ENCODE assay signal across 9 mouse cellular contexts in genomic region chr7:49119794-49120487, GRCm38 (mm10).
DNase-seq lines count a peak whose midpoint lies in the region; ATAC-seq and TF ChIP-seq lines count a peak whose summit lies in the region.
"Had no signal": no experiment of that assay in that cellular context is flagged by ENCODE, and none has a peak within 500 bp of the region (broad histone marks: within the 10 kb centered on the region; RNA-seq: fewer than 3 reads in every experiment).

No protein-coding gene starts in this region.

- H3K36me3 ChIP-seq in heart, embryonic 13.5 days = no peaks in the 10 kb centered on the region
- no peaks in the 10 kb centered on the region for H3K36me3 ChIP-seq in forebrain, embryonic 12.5 days (replicated peaks)
- no peaks in the 10 kb centered on the region for H3K36me3 ChIP-seq in liver, postnatal 0 days (replicated peaks; ENCODE audit: insufficient read depth, low read length)
- H3K36me3 ChIP-seq: liver, embryonic 15.5 days had no signal

- intact Hi-C loops in heart, postnatal 14 days (cut with DNase I) = loop anchor here (1.0 to 10.0 kb wide), 3 partner anchors 191 to 305 kb away; no protein-coding TSS in a partner anchor

- no peak for TF ChIP-seq EP300 in liver, postnatal 0 days (IDR thresholded peaks at IDR 0.05; ENCODE audit: low read depth)

- H3K27me3 ChIP-seq in heart, embryonic 13.5 days (replicated peaks) = peaks cover 24% of the 10 kb centered on the region
- peaks cover 70% of the 10 kb centered on the region for H3K27me3 ChIP-seq in forebrain, embryonic 12.5 days
- H3K27me3 ChIP-seq in liver, postnatal 0 days (ENCODE audit: insufficient read depth, low read length) = peaks cover 17% of the 10 kb centered on the region

- no peak for TF ChIP-seq CTCF in liver, postnatal 0 days (IDR thresholded peaks at IDR 0.05; ENCODE audit: low read depth)

- 37% methylated on average over 20 of the region's 20 CpGs for WGBS in heart, embryonic 13.5 days
- WGBS in forebrain, embryonic 12.5 days = 21% methylated on average over 20 of the region's 20 CpGs
- WGBS in liver, postnatal 0 days (ENCODE audit: insufficient replicate concordance) = 41% methylated on average over 20 of the region's 20 CpGs

- ATAC-seq in heart, embryonic 13.5 days (ENCODE audit: extremely low read depth, insufficient number of reproducible peaks, low FRiP score, low TSS enrichment) = no peak
- peak; percentile 68 for ATAC-seq in forebrain, embryonic 12.5 days (ENCODE audit: low FRiP score)
- ATAC-seq in liver, postnatal 0 days = no peak

- H3K4me3 ChIP-seq in heart, embryonic 13.5 days = peak overlapping the region; percentile 38
- H3K4me3 ChIP-seq in forebrain, embryonic 12.5 days (replicated peaks) = peak overlapping the region; percentile 29
- H3K4me3 ChIP-seq in liver, postnatal 0 days (ENCODE audit: low read depth, low read length) = no peak overlapping the region
- H3K4me3 ChIP-seq: liver, embryonic 15.5 days had no signal

- no peak overlapping the region for H3K27ac ChIP-seq in heart, embryonic 13.5 days (replicated peaks)
- H3K27ac ChIP-seq in forebrain, embryonic 12.5 days = peak overlapping the region; percentile 13; the same call in 1 of the 2 replicates
- no peak overlapping the region for H3K27ac ChIP-seq in liver, postnatal 0 days (ENCODE audit: low read depth)
- H3K27ac ChIP-seq: liver, embryonic 15.5 days had no signal

- DNase-seq in heart, postnatal 14 days = no peak
- DNase-seq in Muller cell, postnatal 12 days (ENCODE audit: inconsistent ontology term) = peak; percentile 46
- DNase-seq in liver, postnatal 0 days = no peak
- DNase-seq in gastrocnemius, postnatal 10 days = no peak
- DNase-seq in kidney, postnatal 4 days = no peak
- DNase-seq in urinary bladder, adult 18-20 months (ENCODE audit: low spot score in 2 of 2) = no peak

- peak overlapping the region; percentile 74 for H3K9ac ChIP-seq in heart, embryonic 13.5 days
- H3K9ac ChIP-seq in forebrain, embryonic 12.5 days = peak overlapping the region; percentile 44
- no peak overlapping the region for H3K9ac ChIP-seq in liver, postnatal 0 days (replicated peaks)
- H3K9ac ChIP-seq: liver, embryonic 15.5 days had no signal

- peak overlapping the region; percentile 66 for H3K4me2 ChIP-seq in heart, embryonic 13.5 days
- peak overlapping the region; percentile 54 for H3K4me2 ChIP-seq in forebrain, embryonic 12.5 days
- H3K4me2 ChIP-seq in liver, postnatal 0 days (ENCODE audit: low read depth, low read length) = 0 out of 2 replicates have a peak overlapping the region, but pooled peaks have one; percentile 18
- H3K4me2 ChIP-seq: liver, embryonic 15.5 days had no signal

- no peaks in the 10 kb centered on the region for H3K9me3 ChIP-seq in heart, embryonic 13.5 days
- H3K9me3 ChIP-seq in forebrain, embryonic 12.5 days = no peaks in the 10 kb centered on the region
- H3K9me3 ChIP-seq in liver, postnatal 0 days (ENCODE audit: low read length) = no peaks in the 10 kb centered on the region
- H3K9me3 ChIP-seq: liver, embryonic 15.5 days had no signal

- H3K4me1 ChIP-seq in heart, embryonic 13.5 days = peaks cover 25% of the 10 kb centered on the region
- peaks cover 29% of the 10 kb centered on the region for H3K4me1 ChIP-seq in forebrain, embryonic 12.5 days
- H3K4me1 ChIP-seq in liver, postnatal 0 days (ENCODE audit: insufficient read depth) = no peaks in the 10 kb centered on the region
